Mouse (Mus musculus) limb, embryonic 11.5 days (tissue): ENCODE measurements at regions not wholly inside any gene's neighbourhood (a gene's known extent, or its start where the extent isn't known, plus 50 kb on each side); places are given as distances from the start of the nearest gene placed in this dataset.
"Not testable (repeated sequence)": the region's sequence is repeated elsewhere in the genome, so short reads cannot be mapped to it uniquely, and the experiment has no call there.

ENCODE experiments used
- ATAC-seq: fragments of 200-750 bp; cut with Nextera tagmentation; 2 replicates; pipeline ENCODE4 v1.8.0; 2017; ENCODE audit warnings: low read depth; ENCODE audit not compliant: insufficient number of reproducible peaks, low FRiP score, low TSS enrichment
- DNase-seq: peaks from one replicate; pipeline ENCODE4 v3.0.0-alpha.2; 2015; ENCODE audit warnings: low spot score
- H3K27ac ChIP-seq: fragments of 300-500 bp; sonication (generic); replicated peaks from 2 replicates; pipeline ENCODE4 v1.5.1; 2014; ENCODE audit warnings: low read depth, mild to moderate bottlenecking, low read length
- H3K27me3 ChIP-seq: fragments of 300-500 bp; sonication (generic); 2 replicates; pipeline ENCODE4 v1.6.1; 2014; ENCODE audit warnings: mild to moderate bottlenecking, low read length, mixed read lengths; ENCODE audit not compliant: control insufficient read depth, insufficient read depth
- H3K36me3 ChIP-seq: fragments of 300-500 bp; sonication (generic); 2 replicates; pipeline ENCODE4 v1.6.1; 2014; ENCODE audit warnings: mild to moderate bottlenecking, low read length, moderate library complexity, mixed read lengths; ENCODE audit not compliant: control insufficient read depth, insufficient read depth
- H3K4me1 ChIP-seq: fragments of 300-500 bp; sonication (generic); 2 replicates; pipeline ENCODE4 v1.6.1; 2014; ENCODE audit warnings: low read length, mixed read lengths; ENCODE audit not compliant: control insufficient read depth, insufficient read depth
- H3K4me2 ChIP-seq: fragments of 300-500 bp; sonication (generic); 2 replicates; pipeline ENCODE4 v1.6.1; 2014; ENCODE audit warnings: low read depth, mild to moderate bottlenecking, moderate library complexity; ENCODE audit not compliant: severe bottlenecking
- H3K4me3 ChIP-seq: fragments of 300-500 bp; sonication (generic); 2 replicates; pipeline ENCODE4 v1.5.1; 2014; ENCODE audit warnings: low read depth, low read length
- H3K9ac ChIP-seq: fragments of 300-500 bp; sonication (generic); 2 replicates; pipeline ENCODE4 v1.6.1; 2014; ENCODE audit warnings: mild to moderate bottlenecking, low read length
- H3K9me3 ChIP-seq: fragments of 300-500 bp; sonication (generic); 2 replicates; pipeline ENCODE4 v1.6.1; 2016; ENCODE audit warnings: low read length; ENCODE audit not compliant: control insufficient read depth
- WGBS: fragments of 180-500 bp; shearing (Covaris S2); extraction: QIAGEN DNeasy Blood & Tissue Kit; methylation state at CpG from one replicate; pipeline ENCODE4 v1.1.7; 2014; 5-methylcytosine and 5-hydroxymethylcytosine counted together

- 92% methylated on average over 8 of the region's 8 CpGs for WGBS
- Histone ChIP-seq H3K4me1 (no peaks in the 10 kb centered on the region), H3K27me3 (no peaks in the 10 kb centered on the region), H3K27ac (no peak overlapping the region), H3K4me2 (no peak overlapping the region), H3K9ac (no peak overlapping the region), H3K9me3 (no peaks in the 10 kb centered on the region; the same call in 1 of the 2 replicates), H3K36me3 (no peaks in the 10 kb centered on the region), H3K4me3 (no peak overlapping the region)
- DNase-seq: no peak
- ATAC-seq: no peak
Measured at GRCm38 (mm10) chr13:98438206-98438605, 53.6 kb downstream of the Gm10320 start.

GRCm38 (mm10) chr13:98436961-98437360, 54.8 kb downstream of the Gm10320 start:
- no peak overlapping the region for H3K4me2 ChIP-seq
- no peak for ATAC-seq
- H3K4me1 ChIP-seq: no peaks in the 10 kb centered on the region
- 43% methylated on average over 8 of the region's 8 CpGs for WGBS
- H3K36me3 ChIP-seq: no peaks in the 10 kb centered on the region
- H3K27me3 ChIP-seq: no peaks in the 10 kb centered on the region
- peak; percentile 31 for DNase-seq
- H3K9ac ChIP-seq: no peak overlapping the region
- H3K9me3 ChIP-seq: no peaks in the 10 kb centered on the region; the same call in 1 of the 2 replicates
- H3K27ac ChIP-seq: no peak overlapping the region
- H3K4me3 ChIP-seq: no peak overlapping the region

- H3K4me1 ChIP-seq: no peaks in the 10 kb centered on the region; the same call in 1 of the 2 replicates
- no peaks in the 10 kb centered on the region for H3K36me3 ChIP-seq
- no peak overlapping the region for H3K27ac ChIP-seq
- DNase-seq (no peak), ATAC-seq (no peak)
- H3K4me2 ChIP-seq: no peak overlapping the region
- 94% methylated on average over 8 of the region's 8 CpGs for WGBS
- no peak overlapping the region for H3K9ac ChIP-seq
- no peak overlapping the region for H3K4me3 ChIP-seq
- H3K27me3 ChIP-seq: peaks cover 7% of the 10 kb centered on the region
- no peaks in the 10 kb centered on the region; the same call in 1 of the 2 replicates for H3K9me3 ChIP-seq
Measured at GRCm38 (mm10) chr13:98435245-98435975, 56.4 kb downstream of the Gm10320 start.

GRCm38 (mm10) chr13:98429851-98430250, 62.0 kb downstream of the Gm10320 start:
- H3K9ac ChIP-seq: no peak overlapping the region
- peaks cover 6% of the 10 kb centered on the region; the same call in 1 of the 2 replicates for H3K4me1 ChIP-seq
- H3K36me3 ChIP-seq: no peaks in the 10 kb centered on the region
- no peak overlapping the region for H3K4me3 ChIP-seq
- peaks cover 27% of the 10 kb centered on the region for H3K27me3 ChIP-seq
- WGBS: 16% methylated on average over 21 of the region's 21 CpGs
- ATAC-seq (no peak), DNase-seq (no peak)
- H3K27ac ChIP-seq: no peak overlapping the region
- H3K4me2 ChIP-seq: peak overlapping the region; percentile 22
- no peaks in the 10 kb centered on the region for H3K9me3 ChIP-seq

- not testable (repeated sequence) for H3K9ac ChIP-seq, H3K9me3 ChIP-seq, ATAC-seq, H3K27ac ChIP-seq, H3K4me3 ChIP-seq, H3K4me1 ChIP-seq, H3K36me3 ChIP-seq
- peak; percentile 60 for DNase-seq
- WGBS: 8% methylated on average over 16 of the region's 16 CpGs
- H3K27me3 ChIP-seq: peaks cover 27% of the 10 kb centered on the region
- peak overlapping the region; percentile 12; the same call in 1 of the 2 replicates for H3K4me2 ChIP-seq
Measured at GRCm38 (mm10) chr13:98427660-98428059, 64.1 kb downstream of the Gm10320 start.

GRCm38 (mm10) chr13:98425026-98425425, 66.8 kb downstream of the Gm10320 start:
- H3K27me3 ChIP-seq: peaks cover 15% of the 10 kb centered on the region; the same call in 1 of the 2 replicates

GRCm38 (mm10) chr13:98424000-98424399, 67.8 kb downstream of the Gm10320 start:
- no peak overlapping the region for H3K27ac ChIP-seq
- H3K4me1 ChIP-seq: 0 out of 2 replicates have a peak, but pooled peaks cover 4% of the 10 kb centered on the region
- no peaks in the 10 kb centered on the region for H3K9me3 ChIP-seq
- DNase-seq: no peak
- 0 out of 2 replicates have a peak, but pooled peaks cover 8% of the 10 kb centered on the region for H3K27me3 ChIP-seq
- H3K36me3 ChIP-seq: no peaks in the 10 kb centered on the region
- no peak overlapping the region for H3K9ac ChIP-seq
- H3K4me2 ChIP-seq: no peak overlapping the region
- 37% methylated on average over 12 of the region's 12 CpGs for WGBS
- ATAC-seq: no peak
- H3K4me3 ChIP-seq: no peak overlapping the region

More at GRCm38 (mm10) chr13:98425026-98425425, 66.8 kb downstream of the Gm10320 start:
- H3K9ac ChIP-seq: no peak overlapping the region
- no peaks in the 10 kb centered on the region for H3K36me3 ChIP-seq
- no peak overlapping the region for H3K27ac ChIP-seq
- no peaks in the 10 kb centered on the region for H3K9me3 ChIP-seq
- 93% methylated on average over 7 of the region's 7 CpGs for WGBS
- DNase-seq (no peak), ATAC-seq (no peak)
- H3K4me3 ChIP-seq: no peak overlapping the region
- no peak overlapping the region for H3K4me2 ChIP-seq
- peaks cover 7% of the 10 kb centered on the region; the same call in 1 of the 2 replicates for H3K4me1 ChIP-seq

GRCm38 (mm10) chr13:98420419-98421043, 66.5 kb downstream of the Foxd1 start:
- Histone ChIP-seq H3K4me3 (no peak overlapping the region), H3K27ac (no peak overlapping the region), H3K9ac (no peak overlapping the region), H3K36me3 (no peaks in the 10 kb centered on the region), H3K9me3 (no peaks in the 10 kb centered on the region), H3K27me3 (no peaks in the 10 kb centered on the region), H3K4me2 (no peak overlapping the region), H3K4me1 (0 out of 2 replicates have a peak, but pooled peaks cover 4% of the 10 kb centered on the region)
- no peak for ATAC-seq
- no peak for DNase-seq
- 70% methylated on average over 15 of the region's 15 CpGs for WGBS
